Mouse (Mus musculus): Measurements from ENCODE around the gene Enc1. TPM values are rescaled to one million over a fixed set of nuclear protein-coding genes. Genes with fewer than 3 reads are reported as not detected.
"Not testable (repeated sequence)": the region's sequence is repeated elsewhere in the genome, so short reads cannot be mapped to it uniquely, and the experiment has no call there.

The Enc1 gene
- total and polyA plus RNA-seq, 3 experiments, result 3.7 to 7.0 (median 6.4) TPM

- in situ Hi-C loops (cut with MboI; ENCODE audit: low pct_ligation_motif_present, low pct_unique_long_range_greater_than_20kb, low sequenced_read_pairs), result no loop called here
Measured at GRCm38 (mm10) chr13:97261549-97261948, 20.6 kb downstream of the Enc1 start.

GRCm38 (mm10) chr13:97262676-97263075, 21.8 kb downstream of the Enc1 start:
- H3K27ac ChIP-seq (ENCODE audit: insufficient read depth, low read depth), result no peak overlapping the region
- dilution Hi-C loops (cut with MboI; ENCODE audit: extremely low pct_ligation_motif_present, extremely low pct_unique_long_range_greater_than_20kb, low sequenced_read_pairs) (no loop called here), in situ Hi-C loops (cut with MboI; ENCODE audit: low pct_ligation_motif_present, low pct_unique_long_range_greater_than_20kb, low sequenced_read_pairs) (no loop called here)
- no peaks in the 10 kb centered on the region for H3K4me1 ChIP-seq (ENCODE audit: control insufficient read depth in 1 of 2, insufficient read depth in 2 of 2)
- DNase-seq (ENCODE audit: extremely low read depth), result no peak
- no peak overlapping the region for H3K4me2 ChIP-seq (ENCODE audit: insufficient read depth, low read depth, poor library complexity, severe bottlenecking)
- H3K36me3 ChIP-seq (replicated peaks in 1 of 2; ENCODE audit: control insufficient read depth in 1 of 2, insufficient read depth in 1 of 2, low read length in 1 of 2), result no peaks in the 10 kb centered on the region
- peaks cover 32% of the 10 kb centered on the region for H3K9me3 ChIP-seq (replicated peaks; ENCODE audit: low read length)
- no peaks in the 10 kb centered on the region for H3K79me2 ChIP-seq (replicated peaks; ENCODE audit: control insufficient read depth, extremely low read depth, insufficient read depth, poor library complexity, severe bottlenecking)
- no peak overlapping the region for H3K9ac ChIP-seq (ENCODE audit: insufficient read depth, low read depth)
- no peak for TF ChIP-seq MAZ (IDR thresholded peaks at IDR 0.05; ENCODE audit: low read depth, low read length)
- no peak for TF ChIP-seq ZNF384 (IDR thresholded peaks at IDR 0.05; ENCODE audit: low read depth, low read length)
- no peak for TF ChIP-seq JUN (IDR thresholded peaks at IDR 0.05; ENCODE audit: insufficient read depth, low read depth, low read length)
- no peak for TF ChIP-seq CHD2 (IDR thresholded peaks at IDR 0.05; ENCODE audit: low read length)
- no peak for TF ChIP-seq ZMIZ1 (IDR thresholded peaks at IDR 0.05; ENCODE audit: low read depth, low read length)
- TF ChIP-seq CTCF (conservative IDR thresholded peaks at IDR 0.05 in 1 of 2, IDR thresholded peaks at IDR 0.05 in 1 of 2; ENCODE audit: low read depth in 2 of 2, low read length in 2 of 2), result no peak
- TF ChIP-seq SMC3 (IDR thresholded peaks at IDR 0.05; ENCODE audit: low read depth, low read length), result no peak
- H3K4me3 ChIP-seq (replicated peaks in 1 of 3; ENCODE audit: low read depth in 2 of 3, low read length in 2 of 3, poor library complexity in 1 of 3), result no peak overlapping the region
- H3K27me3 ChIP-seq (replicated peaks), result no peaks in the 10 kb centered on the region

More at GRCm38 (mm10) chr13:97261549-97261948, 20.6 kb downstream of the Enc1 start:
- TF ChIP-seq GABPA (IDR thresholded peaks at IDR 0.05; ENCODE audit: insufficient replicate concordance, low read depth, low read length), result no peak
- TF ChIP-seq CHD2 (IDR thresholded peaks at IDR 0.05; ENCODE audit: low read length), result no peak
- TF ChIP-seq MXI1 (IDR thresholded peaks at IDR 0.05; ENCODE audit: low read depth, low read length), result no peak
- TF ChIP-seq CHD1 (IDR thresholded peaks at IDR 0.05; ENCODE audit: low read depth, low read length), result no peak
- no peak for TF ChIP-seq MYC (IDR thresholded peaks at IDR 0.05; ENCODE audit: low read depth, low read length)
- no peak for TF ChIP-seq JUND (conservative IDR thresholded peaks at IDR 0.05; ENCODE audit: low read depth, low read length)
- no peak for TF ChIP-seq CTCF (conservative IDR thresholded peaks at IDR 0.05 in 1 of 2, IDR thresholded peaks at IDR 0.05 in 1 of 2; ENCODE audit: low read depth in 2 of 2, low read length in 2 of 2)
- TF ChIP-seq ETS1 (conservative IDR thresholded peaks at IDR 0.05; ENCODE audit: low read depth, low read length), result no peak
- no peak for TF ChIP-seq ZC3H11A (IDR thresholded peaks at IDR 0.05; ENCODE audit: low read depth, low read length)
- no peak for TF ChIP-seq POLR2AphosphoS2 (IDR thresholded peaks at IDR 0.05; ENCODE audit: low read depth, low read length)
- H3K79me2 ChIP-seq (replicated peaks; ENCODE audit: control insufficient read depth, extremely low read depth, insufficient read depth, poor library complexity, severe bottlenecking), result no peaks in the 10 kb centered on the region
- no peaks in the 10 kb centered on the region for H3K4me1 ChIP-seq (ENCODE audit: control insufficient read depth in 1 of 2, insufficient read depth in 2 of 2)
- no peak overlapping the region for H3K27ac ChIP-seq (ENCODE audit: insufficient read depth, low read depth)
- H3K4me2 ChIP-seq (ENCODE audit: insufficient read depth, low read depth, poor library complexity, severe bottlenecking), result no peak overlapping the region
- peaks cover 24% of the 10 kb centered on the region for H3K9me3 ChIP-seq (replicated peaks; ENCODE audit: low read length)
- H3K27me3 ChIP-seq (replicated peaks), result no peaks in the 10 kb centered on the region
- no peak overlapping the region for H3K4me3 ChIP-seq (replicated peaks in 1 of 3; ENCODE audit: low read depth in 2 of 3, low read length in 2 of 3, poor library complexity in 1 of 3)
- no peak for DNase-seq (ENCODE audit: extremely low read depth)
- H3K36me3 ChIP-seq (replicated peaks in 1 of 2; ENCODE audit: control insufficient read depth in 1 of 2, insufficient read depth in 1 of 2, low read length in 1 of 2), result no peaks in the 10 kb centered on the region
- dilution Hi-C loops (cut with MboI; ENCODE audit: extremely low pct_ligation_motif_present, extremely low pct_unique_long_range_greater_than_20kb, low sequenced_read_pairs), result no loop called here
- no peak overlapping the region for H3K9ac ChIP-seq (ENCODE audit: insufficient read depth, low read depth)

GRCm38 (mm10) chr13:97265534-97265933, 24.6 kb downstream of the Enc1 start:
- H3K79me2 ChIP-seq (replicated peaks; ENCODE audit: control insufficient read depth, extremely low read depth, insufficient read depth, poor library complexity, severe bottlenecking); H3K9ac ChIP-seq (ENCODE audit: insufficient read depth, low read depth); H3K36me3 ChIP-seq (replicated peaks in 1 of 2; ENCODE audit: control insufficient read depth in 1 of 2, insufficient read depth in 1 of 2, low read length in 1 of 2); H3K27ac ChIP-seq (ENCODE audit: insufficient read depth, low read depth); dilution Hi-C loops (cut with MboI; ENCODE audit: extremely low pct_ligation_motif_present, extremely low pct_unique_long_range_greater_than_20kb, low sequenced_read_pairs); in situ Hi-C loops (cut with MboI; ENCODE audit: low pct_ligation_motif_present, low pct_unique_long_range_greater_than_20kb, low sequenced_read_pairs); H3K4me3 ChIP-seq (replicated peaks in 1 of 3; ENCODE audit: low read depth in 2 of 3, low read length in 2 of 3, poor library complexity in 1 of 3); H3K27me3 ChIP-seq (replicated peaks); DNase-seq (ENCODE audit: extremely low read depth); H3K4me2 ChIP-seq (ENCODE audit: insufficient read depth, low read depth, poor library complexity, severe bottlenecking); H3K4me1 ChIP-seq (ENCODE audit: control insufficient read depth in 1 of 2, insufficient read depth in 2 of 2): not testable (repeated sequence)
- H3K9me3 ChIP-seq (replicated peaks; ENCODE audit: low read length), result peaks cover 49% of the 10 kb centered on the region

Data from CH12.LX (cell line).